In genomic region chr8:12383979-12384890, GRCm38 (mm10) we compare ENCODE assay signal across 8 mouse cellular contexts. TPM values are rescaled to one million over a fixed set of nuclear protein-coding genes. Genes with fewer than 3 reads are reported as not detected.
A peak's percentile ranks its signal among the peaks of the same experiment; 100 is the strongest.
DNase-seq lines count a peak whose midpoint lies in the region; ATAC-seq lines count a peak whose summit lies in the region.

No protein-coding gene starts in this region.

- no peak overlapping the region for H3K27ac ChIP-seq in heart, embryonic 15.5 days
- H3K27ac ChIP-seq in liver, embryonic 16.5 days (ENCODE audit: low read length) = no peak overlapping the region

- no peaks in the 10 kb centered on the region for H3K36me3 ChIP-seq in heart, embryonic 15.5 days
- H3K36me3 ChIP-seq in liver, embryonic 16.5 days (ENCODE audit: control insufficient read depth, insufficient read depth) = no peaks in the 10 kb centered on the region

- H3K4me2 ChIP-seq in heart, embryonic 15.5 days = peak overlapping the region; percentile 61
- peak overlapping the region; percentile 26; the same call in 1 of the 2 replicates for H3K4me2 ChIP-seq in liver, embryonic 16.5 days (ENCODE audit: low read depth, low read length)

- no peaks in the 10 kb centered on the region for H3K9me3 ChIP-seq in heart, embryonic 15.5 days (replicated peaks)
- no peaks in the 10 kb centered on the region for H3K9me3 ChIP-seq in liver, embryonic 16.5 days (replicated peaks; ENCODE audit: control insufficient read depth, low read length)

- WGBS in heart, embryonic 15.5 days = 1% methylated on average over 34 of the region's 34 CpGs
- 1% methylated on average over 34 of the region's 34 CpGs for WGBS in liver, embryonic 16.5 days (ENCODE audit: insufficient replicate concordance)

- H3K27me3 ChIP-seq in heart, embryonic 15.5 days = peaks cover 99% of the 10 kb centered on the region
- peaks cover 93% of the 10 kb centered on the region for H3K27me3 ChIP-seq in liver, embryonic 16.5 days (ENCODE audit: control insufficient read depth, insufficient read depth, low read depth, low read length)

- H3K9ac ChIP-seq in heart, embryonic 15.5 days = peak overlapping the region; percentile 9; the same call in 1 of the 2 replicates
- H3K9ac ChIP-seq in liver, embryonic 16.5 days (ENCODE audit: low read depth, low read length) = no peak overlapping the region

- H3K4me1 ChIP-seq in heart, embryonic 15.5 days (replicated peaks) = peaks cover 26% of the 10 kb centered on the region
- peaks cover 3% of the 10 kb centered on the region for H3K4me1 ChIP-seq in liver, embryonic 16.5 days (ENCODE audit: control insufficient read depth, low read depth, low read length)

- peak; percentile 16 for DNase-seq in cerebellum, adult 9-11 months
- no peak for DNase-seq in cerebellum, adult 8-10 months
- peak; percentile 63 for DNase-seq in ES-CJ7 (ENCODE audit: low read depth, low spot score)
- DNase-seq in thymus, postnatal 36 days = no peak
- no peak for DNase-seq in ovary, postnatal 36 days (ENCODE audit: low spot score)

- no peak for ATAC-seq in heart, embryonic 15.5 days (replicated peaks; ENCODE audit: insufficient number of reproducible peaks, insufficient read depth, low FRiP score, low read depth)
- ATAC-seq in liver, embryonic 16.5 days (ENCODE audit: low read depth) = no peak
- no peak for ATAC-seq in inflammation-experienced regulatory T-cells, adult 6 months

- H3K4me3 ChIP-seq in heart, embryonic 15.5 days = peak overlapping the region; percentile 43
- peak overlapping the region; percentile 28 for H3K4me3 ChIP-seq in liver, embryonic 16.5 days (ENCODE audit: low read depth, low read length)

RNA-seq across cellular contexts. Expression of gene Sox1, which starts 10.9 kb away (rescaled TPM):
- not detected in 2 replicates for polyA plus RNA-seq in heart, embryonic 15.5 days (2015; fragmentation: Nextera tagmentation; extraction: Ambion mirVana)
- not detected in 2 replicates for polyA plus RNA-seq in liver, embryonic 16.5 days (2015; fragmentation: Nextera tagmentation; extraction: Ambion mirVana)
- not detected for polyA plus RNA-seq in inflammation-experienced regulatory T-cells, adult 6 months (2017; shearing (Covaris generic))

Comparison
In these comparisons a context has a peak if more than half of its experiments do, and no peak if none do; other contexts are left out.
1. DNase-seq: peak in cerebellum, adult 9-11 months (single experiment) and ES-CJ7 (single experiment); none in cerebellum, adult 8-10 months (single experiment), thymus, postnatal 36 days (0 of 2) and ovary, postnatal 36 days (single experiment).